12 mouse cellular contexts compared by ENCODE assay signal in genomic region chr17:85818098-85818855, GRCm38 (mm10).
A peak's percentile ranks its signal among the peaks of the same experiment; 100 is the strongest.
DNase-seq lines count a peak whose midpoint lies in the region; ATAC-seq and TF ChIP-seq lines count a peak whose summit lies in the region.
"Had no signal": no experiment of that assay in that cellular context is flagged by ENCODE, and none has a peak within 500 bp of the region (broad histone marks: within the 10 kb centered on the region; RNA-seq: fewer than 3 reads in every experiment).

No protein-coding gene starts in this region.

- H3K36me3 ChIP-seq in heart, embryonic 12.5 days, result no peaks in the 10 kb centered on the region
- H3K36me3 ChIP-seq in lung, embryonic 16.5 days (ENCODE audit: control insufficient read depth, insufficient read depth, low read length), result no peaks in the 10 kb centered on the region
- H3K36me3 ChIP-seq in lung, postnatal 0 days (ENCODE audit: insufficient read depth, low read length), result no peaks in the 10 kb centered on the region
- H3K36me3 ChIP-seq in stomach, postnatal 0 days (ENCODE audit: control insufficient read depth, insufficient read depth, low read length), result no peaks in the 10 kb centered on the region

- TF ChIP-seq EP300 in lung, postnatal 0 days (IDR thresholded peaks at IDR 0.05), result no peak
- TF ChIP-seq EP300 in stomach, postnatal 0 days (optimal IDR thresholded peaks at IDR 0.05), result no peak

- no peak overlapping the region for H3K4me3 ChIP-seq in heart, embryonic 12.5 days
- no peak overlapping the region for H3K4me3 ChIP-seq in lung, embryonic 16.5 days (ENCODE audit: low read length)
- no peak overlapping the region for H3K4me3 ChIP-seq in lung, postnatal 0 days (ENCODE audit: low read depth, low read length)
- H3K4me3 ChIP-seq in stomach, postnatal 0 days (ENCODE audit: low read depth, low read length), result no peak overlapping the region

- 0 out of 2 replicates have a peak, but pooled peaks cover 7% of the 10 kb centered on the region for H3K9me3 ChIP-seq in heart, embryonic 12.5 days (replicated peaks)
- peaks cover 5% of the 10 kb centered on the region for H3K9me3 ChIP-seq in lung, embryonic 16.5 days (ENCODE audit: control insufficient read depth, low read length)
- H3K9me3 ChIP-seq in lung, postnatal 0 days (ENCODE audit: low read length), result no peaks in the 10 kb centered on the region
- H3K9me3 ChIP-seq in stomach, postnatal 0 days (ENCODE audit: control insufficient read depth, low read length), result no peaks in the 10 kb centered on the region

- DNase-seq in heart, postnatal 14 days, result no peak
- no peak for DNase-seq in lung, postnatal 0 days (ENCODE audit: low spot score)
- DNase-seq in gastrocnemius, postnatal 25 days, result peak; percentile 25
- DNase-seq in stomach, postnatal 0 days (ENCODE audit: low spot score), result no peak
- no peak for DNase-seq in thymus, postnatal 4 days
- DNase-seq in testis, postnatal 10 days (ENCODE audit: low spot score), result no peak
- DNase-seq: kidney, postnatal 25 days; lung, postnatal 36 days had no signal

- no peak overlapping the region for H3K27ac ChIP-seq in heart, embryonic 12.5 days (ENCODE audit: poor library complexity, severe bottlenecking)
- no peak overlapping the region for H3K27ac ChIP-seq in lung, embryonic 16.5 days (ENCODE audit: low read length)
- no peak overlapping the region for H3K27ac ChIP-seq in lung, postnatal 0 days (ENCODE audit: low read length)
- no peak overlapping the region for H3K27ac ChIP-seq in stomach, postnatal 0 days (replicated peaks)

- no peaks in the 10 kb centered on the region for H3K27me3 ChIP-seq in heart, embryonic 12.5 days (replicated peaks)
- H3K27me3 ChIP-seq in lung, embryonic 16.5 days (ENCODE audit: control insufficient read depth, insufficient read depth, low read depth, low read length), result no peaks in the 10 kb centered on the region
- H3K27me3 ChIP-seq in lung, postnatal 0 days (replicated peaks; ENCODE audit: insufficient read depth, low read length), result no peaks in the 10 kb centered on the region
- H3K27me3 ChIP-seq in stomach, postnatal 0 days (ENCODE audit: control insufficient read depth, insufficient read depth, low read length), result no peaks in the 10 kb centered on the region

- no peak overlapping the region for H3K9ac ChIP-seq in heart, embryonic 12.5 days
- H3K9ac ChIP-seq in lung, embryonic 16.5 days (ENCODE audit: low read length), result no peak overlapping the region
- no peak overlapping the region for H3K9ac ChIP-seq in lung, postnatal 0 days (replicated peaks; ENCODE audit: low read depth)
- no peak overlapping the region for H3K9ac ChIP-seq in stomach, postnatal 0 days (ENCODE audit: low read length)

- TF ChIP-seq CTCF in lung, postnatal 0 days (IDR thresholded peaks at IDR 0.05), result no peak
- TF ChIP-seq CTCF in stomach, postnatal 0 days (IDR thresholded peaks at IDR 0.05; ENCODE audit: low read depth), result no peak

- peak overlapping the region; percentile 39; the same call in 1 of the 2 replicates for H3K4me2 ChIP-seq in heart, embryonic 12.5 days
- H3K4me2 ChIP-seq in lung, embryonic 16.5 days (ENCODE audit: low read depth, low read length), result peak overlapping the region; percentile 39; the same call in 1 of the 2 replicates
- H3K4me2 ChIP-seq in lung, postnatal 0 days (replicated peaks; ENCODE audit: low read depth, low read length), result no peak overlapping the region; the same call in 1 of the 2 replicates
- 0 out of 2 replicates have a peak overlapping the region, but pooled peaks have one; percentile 12 for H3K4me2 ChIP-seq in stomach, postnatal 0 days (replicated peaks; ENCODE audit: low read depth)

- ATAC-seq in heart, embryonic 12.5 days (ENCODE audit: insufficient number of reproducible peaks, low FRiP score), result no peak
- peak; percentile 45 for ATAC-seq in lung, embryonic 16.5 days (ENCODE audit: low read depth)
- ATAC-seq in lung, postnatal 0 days, result no peak
- ATAC-seq in stomach, postnatal 0 days (ENCODE audit: low FRiP score, low TSS enrichment), result no peak
- ATAC-seq: inflammation-experienced regulatory T-cells, adult 6 months; midbrain, embryonic 16.5 days had no signal

- WGBS in heart, embryonic 12.5 days, result 66% methylated on average over 17 of the region's 17 CpGs
- WGBS in lung, embryonic 16.5 days, result 57% methylated on average over 17 of the region's 17 CpGs
- 54% methylated on average over 17 of the region's 17 CpGs for WGBS in lung, postnatal 0 days
- WGBS in stomach, postnatal 0 days, result 61% methylated on average over 17 of the region's 17 CpGs

- intact Hi-C loops in heart, postnatal 14 days (cut with DNase I), result no loop called here

- no peaks in the 10 kb centered on the region for H3K4me1 ChIP-seq in heart, embryonic 12.5 days (replicated peaks)
- H3K4me1 ChIP-seq in lung, embryonic 16.5 days (replicated peaks; ENCODE audit: control insufficient read depth, insufficient read depth, low read length), result no peaks in the 10 kb centered on the region
- H3K4me1 ChIP-seq in lung, postnatal 0 days (ENCODE audit: insufficient read depth, low read depth, low read length), result no peaks in the 10 kb centered on the region
- H3K4me1 ChIP-seq in stomach, postnatal 0 days (replicated peaks; ENCODE audit: control insufficient read depth, insufficient read depth), result no peaks in the 10 kb centered on the region
